Mouse (Mus musculus) thymus, postnatal 10 days (tissue): ENCODE results near the gene Pcbd2.

Experiments
- DNase-seq, 2 experiments: peaks; one replicate each; pipeline ENCODE4 v3.0.0; 2021; ENCODE audit warnings: low spot score in 2 of 2

The Pcbd2 gene

GRCm38 (mm10) chr13:55733628-55734502 lies 6.7 kb downstream of the Pcbd2 start:
- DNase-seq, result no peak

- no peak for DNase-seq
Observed at GRCm38 (mm10) chr13:55737885-55738284, 10.7 kb downstream of the Pcbd2 start.

GRCm38 (mm10) chr13:55742306-55742705 lies 15.1 kb downstream of the Pcbd2 start:
- DNase-seq, result no peak

- no peak for DNase-seq
Observed at GRCm38 (mm10) chr13:55754380-55754779, 27.2 kb downstream of the Pcbd2 start.

- no peak for DNase-seq
Observed at GRCm38 (mm10) chr13:55756789-55757188, 29.6 kb downstream of the Pcbd2 start.

GRCm38 (mm10) chr13:55757645-55758044 lies 30.5 kb downstream of the Pcbd2 start:
- no peak for DNase-seq

GRCm38 (mm10) chr13:55760576-55760975 lies 33.4 kb downstream of the Pcbd2 start:
- DNase-seq, result no peak

- DNase-seq, result no peak
Observed at GRCm38 (mm10) chr13:55761486-55761885, 34.3 kb downstream of the Pcbd2 start.

- no peak for DNase-seq
Observed at GRCm38 (mm10) chr13:55774352-55774751, 47.2 kb downstream of the Pcbd2 start.

GRCm38 (mm10) chr13:55775056-55775455 lies 47.9 kb downstream of the Pcbd2 start:
- no peak for DNase-seq

GRCm38 (mm10) chr13:55784268-55784667 lies 57.1 kb downstream of the Pcbd2 start, which contains the start of gene Catsper3:
Catsper3 (plus strand) TSS chr13:55784568.
- no peak for DNase-seq

- no peak for DNase-seq
Observed at GRCm38 (mm10) chr13:55786120-55786519, 59.0 kb downstream of the Pcbd2 start.

- no peak for DNase-seq
Observed at GRCm38 (mm10) chr13:55801246-55801645, 74.1 kb downstream of the Pcbd2 start.

GRCm38 (mm10) chr13:55803973-55804372 lies 76.8 kb downstream of the Pcbd2 start:
- DNase-seq, result no peak

GRCm38 (mm10) chr13:55809041-55809623 lies 82.0 kb downstream of the Pcbd2 start:
- DNase-seq, result no peak

GRCm38 (mm10) chr13:55809707-55810106 lies 82.5 kb downstream of the Pcbd2 start:
- no peak for DNase-seq

GRCm38 (mm10) chr13:55810947-55811346 lies 83.8 kb downstream of the Pcbd2 start:
- DNase-seq, result no peak

GRCm38 (mm10) chr13:55813490-55814016 lies 86.4 kb downstream of the Pcbd2 start:
- DNase-seq, result no peak

- DNase-seq, result no peak
Observed at GRCm38 (mm10) chr13:55814834-55815233, 87.7 kb downstream of the Pcbd2 start.

- DNase-seq, result no peak
Observed at GRCm38 (mm10) chr13:55822499-55822898, 95.3 kb downstream of the Pcbd2 start.

- no peak for DNase-seq
Observed at GRCm38 (mm10) chr13:55824151-55824945, 97.2 kb downstream of the Pcbd2 start.

- no peak for DNase-seq
Observed at GRCm38 (mm10) chr13:55825245-55825681, 98.1 kb downstream of the Pcbd2 start.
